Mouse (Mus musculus) C2C12 (cell line): ENCODE measurements around the gene Casc3. TPM values are rescaled to one million over a fixed set of nuclear protein-coding genes. Genes with fewer than 3 reads are reported as not detected.

Experiments used
- H3K27me3 ChIP-seq: one replicate; pipeline ENCODE4 v1.6.1; 2011; ENCODE audit not compliant: control insufficient read depth, insufficient read depth, insufficient read length
- H3K36me3 ChIP-seq: one replicate; pipeline ENCODE4 v1.6.1; 2011; ENCODE audit not compliant: control insufficient read depth, insufficient read depth
- H3K4me3 ChIP-seq: one replicate; pipeline ENCODE4 v1.5.1; 2011; ENCODE audit warnings: mild to moderate bottlenecking, control low read depth; ENCODE audit not compliant: poor library complexity, insufficient read depth, severe bottlenecking
- H3K79me2 ChIP-seq: one replicate; pipeline ENCODE4 v1.6.1; 2011; ENCODE audit not compliant: control insufficient read depth, insufficient read depth
- H3K79me3 ChIP-seq: one replicate; pipeline ENCODE4 v1.6.1; 2011; ENCODE audit warnings: low read depth, control low read depth
- H3ac ChIP-seq: one replicate; pipeline ENCODE3; 2011; ENCODE audit warnings: low read depth; ENCODE audit not compliant: control insufficient read depth, insufficient read length
- CEBPB ChIP-seq: IDR thresholded peaks from one replicate; pipeline ENCODE4 v1.6.1; 2011; ENCODE audit warnings: low read depth, mild to moderate bottlenecking, control low read depth, moderate library complexity
- CTCF ChIP-seq: IDR thresholded peaks from one replicate; pipeline ENCODE4 v1.5.1; 2011; ENCODE audit not compliant: control insufficient read depth, insufficient read depth, insufficient read length
- FOSL1 ChIP-seq: IDR thresholded peaks from one replicate; pipeline ENCODE4 v1.8.0; 2011; ENCODE audit warnings: mild to moderate bottlenecking, low read length; ENCODE audit not compliant: poor library complexity, insufficient read depth, severe bottlenecking
- MAX ChIP-seq: IDR thresholded peaks from one replicate; pipeline ENCODE4 v1.6.1; 2011; ENCODE audit warnings: mild to moderate bottlenecking, control low read depth
- MYOD1 ChIP-seq: IDR thresholded peaks from one replicate; pipeline ENCODE4 v1.6.1; 2011; ENCODE audit warnings: low read depth; ENCODE audit not compliant: control insufficient read depth, insufficient read length
- MYOG ChIP-seq: IDR thresholded peaks from one replicate; pipeline ENCODE4 v1.6.1; 2011; ENCODE audit not compliant: control insufficient read depth, insufficient read length; ENCODE audit errors: extremely low read depth
- USF1 ChIP-seq: IDR thresholded peaks from one replicate; pipeline ENCODE4 v1.6.1; 2011; ENCODE audit warnings: low read depth, mild to moderate bottlenecking, control low read depth, moderate library complexity
- polyA plus RNA-seq: library from polyadenylated mRNA; unstranded; fragments of >200 nt; fragmentation: generic; extraction: Trizol; gene quantifications from one replicate; pipeline ENCODE4 v1.2.1, GENCODE M21; 2012; ENCODE audit warnings: missing spikeins

Casc3 gene
- polyA plus RNA-seq, 1 experiment = 24.4 TPM

GRCm38 (mm10) chr11:98854659-98855058, 50.0 kb downstream of the Casc3 start:
- Histone ChIP-seq H3K79me3 (no peaks in the 10 kb centered on the region), H3K4me3 (no peak overlapping the region), H3ac (no peak overlapping the region), H3K36me3 (no peaks in the 10 kb centered on the region), H3K79me2 (no peaks in the 10 kb centered on the region), H3K27me3 (no peaks in the 10 kb centered on the region)
- no peak for TF ChIP-seq MAX
- TF ChIP-seq USF1 = no peak
- TF ChIP-seq FOSL1 = no peak
- no peak for TF ChIP-seq MYOD1
- TF ChIP-seq MYOG = no peak
- no peak for TF ChIP-seq CTCF
- TF ChIP-seq CEBPB = no peak

DNA sequence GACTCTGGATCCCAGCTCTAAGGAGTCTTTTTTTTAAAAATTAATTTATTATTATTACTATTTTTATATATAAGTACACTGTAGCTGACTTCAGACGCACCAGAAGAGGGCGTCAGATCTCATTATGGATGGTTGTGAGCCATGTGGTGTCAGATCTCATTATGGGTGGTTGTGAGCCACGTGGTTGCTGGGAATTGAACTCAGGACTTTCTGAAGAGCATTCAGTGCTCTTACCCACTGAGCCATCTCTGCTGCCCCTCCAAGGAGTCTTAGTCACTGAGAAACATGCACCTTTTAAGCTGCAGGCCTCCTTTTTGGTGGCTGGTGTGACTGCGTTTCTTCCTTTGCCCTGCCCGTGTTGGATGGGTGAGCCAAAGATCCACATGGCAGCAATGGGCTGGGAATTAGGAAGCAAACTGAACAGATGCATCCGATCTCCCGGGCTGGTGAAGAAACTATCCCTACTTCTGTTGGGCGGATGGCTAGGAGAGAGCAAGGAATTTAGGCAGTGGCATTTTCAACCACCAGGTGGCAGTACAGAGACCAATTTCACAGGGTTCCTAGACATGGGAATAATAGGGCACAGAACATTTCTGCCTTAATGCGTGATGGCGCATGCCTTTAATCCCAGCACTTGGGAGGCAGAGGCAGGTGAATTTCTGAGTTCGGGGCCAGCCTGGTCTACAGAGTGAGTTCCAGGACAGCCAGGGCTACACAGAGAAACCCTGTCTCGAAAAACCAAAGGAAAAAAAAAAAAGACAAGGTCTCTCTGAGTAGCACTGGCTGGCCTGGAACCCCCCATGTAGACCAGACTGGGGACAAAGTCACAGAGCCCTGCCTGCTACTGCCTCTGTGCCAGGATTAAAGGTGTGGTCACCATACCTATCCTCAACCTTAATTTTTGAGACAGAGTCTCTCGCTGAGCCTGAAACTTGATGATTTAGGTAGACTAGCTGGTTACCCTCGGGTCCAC, 54.3 kb downstream of the Casc3 start:
- no peaks in the 10 kb centered on the region for H3K27me3 ChIP-seq
- peaks cover 1% of the 10 kb centered on the region for H3K79me3 ChIP-seq
- H3K79me2 ChIP-seq = peaks cover 4% of the 10 kb centered on the region
- no peaks in the 10 kb centered on the region for H3K36me3 ChIP-seq
- H3K4me3 ChIP-seq = no peak overlapping the region
- H3ac ChIP-seq = no peak overlapping the region
- TF ChIP-seq CEBPB (no peak), CTCF (peak; percentile 10), MYOG (no peak)

GRCm38 (mm10) chr11:98863028-98863750, 58.5 kb downstream of the Casc3 start, which contains the start of gene Wipf2:
Gene Wipf2 (plus strand): TSS chr11:98863638.
- H3K79me2 ChIP-seq = peaks cover 42% of the 10 kb centered on the region
- peak within 1 kb of the TSS; percentile 84 for H3ac ChIP-seq
- no peaks in the 10 kb centered on the region for H3K27me3 ChIP-seq
- H3K36me3 ChIP-seq = peaks cover 23% of the 10 kb centered on the region
- peak within 1 kb of the TSS; percentile 61 for H3K4me3 ChIP-seq
- TF ChIP-seq CTCF = peak; percentile 53
- TF ChIP-seq USF1 = peak; percentile 51
- TF ChIP-seq MYOG = no peak
- peak; percentile 96 for TF ChIP-seq MAX
- peaks cover 21% of the 10 kb centered on the region for H3K79me3 ChIP-seq

- Histone ChIP-seq H3K27me3 (no peaks in the 10 kb centered on the region), H3ac (peak overlapping the region; percentile 84), H3K36me3 (peaks cover 29% of the 10 kb centered on the region), H3K79me2 (peaks cover 49% of the 10 kb centered on the region), H3K79me3 (peaks cover 23% of the 10 kb centered on the region), H3K4me3 (peak overlapping the region; percentile 61)
- TF ChIP-seq CTCF (no peak), MYOD1 (no peak), MAX (no peak), CEBPB (no peak), USF1 (no peak), MYOG (no peak), FOSL1 (no peak)
These were observed 59.2 kb downstream of the Casc3 start for GRCm38 (mm10) chr11:98863751-98864429.

GRCm38 (mm10) chr11:98867293-98867692, 62.6 kb downstream of the Casc3 start:
- no peak overlapping the region for H3K4me3 ChIP-seq
- no peak for TF ChIP-seq MYOG
- no peak for TF ChIP-seq CTCF
- no peak for TF ChIP-seq MAX
- H3K79me3 ChIP-seq = peaks cover 31% of the 10 kb centered on the region
- H3K27me3 ChIP-seq = no peaks in the 10 kb centered on the region
- H3ac ChIP-seq = no peak overlapping the region
- peaks cover 59% of the 10 kb centered on the region for H3K36me3 ChIP-seq
- H3K79me2 ChIP-seq = peaks cover 81% of the 10 kb centered on the region

GRCm38 (mm10) chr11:98869906-98870305, 65.2 kb downstream of the Casc3 start:
- peaks cover 32% of the 10 kb centered on the region for H3K79me3 ChIP-seq
- H3K27me3 ChIP-seq = no peaks in the 10 kb centered on the region
- peaks cover 88% of the 10 kb centered on the region for H3K79me2 ChIP-seq
- H3K36me3 ChIP-seq = peaks cover 71% of the 10 kb centered on the region
- no peak overlapping the region for H3K4me3 ChIP-seq
- no peak for TF ChIP-seq MYOD1
- no peak for TF ChIP-seq CEBPB
- no peak for TF ChIP-seq CTCF
- no peak for TF ChIP-seq MYOG
- no peak for TF ChIP-seq FOSL1
- no peak for TF ChIP-seq MAX
- TF ChIP-seq USF1 = no peak
- H3ac ChIP-seq = no peak overlapping the region
